Mouse (Mus musculus): Measurements from ENCODE around the gene Gpr21. TPM values are rescaled to one million over a fixed set of nuclear protein-coding genes. Genes with fewer than 3 reads are reported as not detected.
"Not testable (repeated sequence)": the region's sequence is repeated elsewhere in the genome, so short reads cannot be mapped to it uniquely, and the experiment has no call there.

Gpr21 gene
- total RNA-seq (2021): 1 to 10 TPM; 1.1 to 2.0 TPM
- long read RNA-seq, experiment 1: 0 reads
- long read RNA-seq, experiment 2: 0 reads

DNA sequence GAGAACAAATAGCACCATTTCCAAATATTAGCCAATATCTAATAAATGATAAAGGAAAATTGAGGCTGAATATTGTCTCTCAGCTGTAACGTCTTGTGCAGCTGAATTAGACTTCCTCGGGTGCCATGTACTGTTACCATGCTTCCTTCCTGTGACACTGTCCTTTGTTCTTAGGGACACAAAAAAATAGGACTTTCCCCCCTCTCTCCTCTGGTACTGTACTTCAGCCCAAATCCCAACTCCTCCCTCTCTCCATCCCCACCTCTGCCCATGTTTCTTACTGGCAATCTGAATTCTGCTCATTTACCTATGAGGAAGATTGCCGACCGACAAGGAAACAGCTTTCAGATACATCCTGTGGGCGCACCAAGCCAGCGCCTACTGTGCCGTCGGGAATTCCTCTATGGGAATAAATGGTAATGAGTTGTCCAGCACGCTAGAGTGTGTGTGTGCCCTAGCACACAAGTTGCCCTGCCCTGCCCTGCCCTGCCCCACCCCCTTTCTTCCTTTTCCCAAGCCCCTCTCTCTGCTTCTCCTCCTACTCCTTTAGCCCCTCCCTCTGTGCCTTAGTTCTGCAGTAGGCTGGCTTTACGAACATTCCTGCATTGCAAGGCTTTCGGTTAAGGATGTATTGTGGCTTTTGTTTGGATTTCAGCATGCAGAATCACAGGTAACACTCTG lies at the start of gene Gpr21:
TSS of gene Gpr21 (plus strand) at position 303 of the 681 bp plus-strand sequence.
- DNase-seq: no peak

DNA sequence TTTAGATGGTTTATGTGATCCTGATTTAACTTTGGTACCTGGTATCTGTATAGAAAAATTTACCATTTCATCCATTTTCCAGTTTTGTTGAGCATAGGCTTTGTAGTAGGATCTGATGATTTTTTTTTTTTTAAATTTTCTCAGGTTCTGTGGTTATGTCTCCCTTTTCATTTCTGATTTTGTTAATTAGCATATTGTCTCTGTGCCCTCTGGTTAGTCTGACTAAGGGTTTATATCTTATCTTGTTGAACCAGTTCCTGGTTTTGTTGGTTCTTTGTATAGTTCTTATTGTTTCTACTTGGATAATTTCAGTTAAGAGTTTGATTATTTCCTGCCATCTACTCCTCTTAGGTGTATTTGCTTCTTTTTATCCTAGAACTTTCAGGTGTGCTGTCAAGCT lies 36.6 kb upstream of the Gpr21 start:
- no peak for DNase-seq

DNA sequence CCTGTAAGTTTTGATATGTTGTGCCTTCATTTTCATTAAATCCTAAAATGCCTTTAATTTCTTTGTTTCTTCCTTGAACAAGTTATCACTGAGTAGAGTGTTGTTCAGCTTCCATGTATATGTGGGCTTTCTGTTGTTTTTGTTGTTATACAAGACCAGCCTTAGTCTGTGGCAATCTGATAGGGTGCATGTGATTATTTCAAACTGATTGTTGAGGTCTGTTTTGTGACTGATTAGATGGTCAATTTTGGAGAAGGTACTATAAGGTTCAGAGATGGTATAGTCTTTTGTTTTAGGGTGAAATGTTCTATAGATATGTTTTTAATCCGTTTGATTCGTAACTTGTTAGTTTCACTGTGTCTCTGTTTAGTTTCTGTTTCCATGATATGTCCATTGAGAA lies 36.1 kb upstream of the Gpr21 start:
- no peak for DNase-seq

DNA sequence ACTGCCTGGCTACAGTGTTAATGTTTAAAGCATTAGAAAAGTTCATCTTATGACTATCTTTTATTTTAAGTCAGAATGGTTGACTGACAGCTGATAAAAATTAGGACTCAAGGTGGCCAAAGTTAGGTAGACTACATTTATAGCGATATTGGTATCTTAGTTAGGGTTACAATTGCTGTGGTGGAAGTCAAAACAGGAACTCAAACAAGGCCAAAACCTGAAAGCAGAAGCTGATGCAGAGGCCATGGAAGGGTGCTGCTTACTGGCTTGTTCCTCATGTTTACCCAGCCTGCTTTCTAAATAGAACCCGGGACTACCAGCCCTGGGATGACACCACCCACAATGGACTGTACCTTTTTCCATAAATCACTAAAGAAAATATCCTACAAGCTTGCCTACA lies 32.0 kb upstream of the Gpr21 start:
- DNase-seq: no peak

DNA sequence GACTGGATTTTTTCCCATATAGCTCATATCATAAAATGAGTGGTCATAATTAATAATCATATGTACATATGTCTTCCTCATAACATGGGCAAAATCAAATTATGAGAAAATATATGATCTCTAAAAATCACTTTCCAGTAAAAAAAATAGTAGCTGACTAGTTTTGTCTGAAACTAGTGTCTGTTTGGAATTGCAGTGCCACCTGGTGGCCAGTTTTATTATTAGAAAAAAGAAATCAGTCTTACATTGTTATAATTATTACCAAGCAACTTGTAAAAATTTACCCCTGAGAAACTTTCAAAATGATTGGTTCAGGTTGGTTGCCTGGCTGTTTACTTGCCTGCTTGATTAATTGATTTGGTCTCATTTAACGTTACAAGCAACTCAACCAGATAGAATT lies 30.8 kb upstream of the Gpr21 start:
- peak; percentile 55 for DNase-seq

DNA sequence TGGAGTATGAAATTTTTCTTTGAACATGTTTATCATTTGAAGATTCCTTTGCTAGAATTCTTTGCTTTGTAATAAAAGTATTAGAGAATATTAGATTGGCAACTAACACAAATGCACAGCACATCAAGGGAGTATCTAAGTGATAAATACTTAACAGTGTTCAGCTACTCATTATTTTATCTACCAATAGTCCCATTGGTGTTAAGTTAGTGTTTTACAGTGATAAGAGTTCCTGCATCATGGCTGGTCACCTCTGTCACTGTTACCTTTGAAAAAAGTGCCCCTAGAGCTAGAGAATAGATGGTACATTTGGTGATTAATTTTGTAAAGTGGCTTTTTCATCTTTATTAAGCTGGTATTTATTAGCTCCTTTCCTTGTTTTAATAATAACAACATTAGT lies 29.7 kb upstream of the Gpr21 start:
- DNase-seq: no peak

DNA sequence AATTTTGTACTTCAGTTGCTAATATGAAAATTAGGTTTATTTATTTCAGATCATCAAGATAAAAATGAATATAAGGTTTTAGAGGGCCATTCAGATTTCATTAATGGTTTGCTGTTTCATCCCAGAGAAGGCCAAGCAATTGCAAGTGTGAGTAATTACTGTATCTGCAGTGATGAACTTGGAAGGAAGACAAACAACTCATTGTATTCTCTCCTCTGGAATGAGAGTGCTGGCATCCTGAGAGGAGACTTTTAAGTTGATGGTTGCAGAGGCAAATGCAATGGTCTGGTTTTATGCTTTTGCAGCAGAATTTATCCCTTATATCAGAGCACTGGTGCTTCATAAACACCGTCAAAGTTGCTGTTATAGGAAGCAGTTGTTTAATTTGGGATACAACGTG lies 27.2 kb upstream of the Gpr21 start:
- no peak for DNase-seq

DNA sequence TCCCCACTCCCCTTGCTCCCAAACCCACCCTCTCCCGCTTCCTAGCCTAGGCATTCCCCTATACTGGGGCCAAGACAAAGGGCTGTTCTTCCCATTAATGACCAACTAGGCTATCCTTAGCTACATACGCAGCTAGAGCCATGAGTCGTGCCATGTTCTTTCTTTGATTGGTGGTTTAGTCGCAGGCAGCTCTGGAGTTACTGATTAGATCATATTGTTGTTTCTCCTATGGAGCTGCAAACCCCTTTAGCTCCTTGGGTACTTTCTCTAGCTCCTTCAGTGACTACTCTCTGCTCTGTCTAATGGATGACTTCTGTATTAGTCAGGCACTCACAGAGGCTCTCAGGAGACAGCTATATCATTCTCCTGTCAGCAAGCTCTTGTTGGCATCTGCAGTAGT lies 18.8 kb upstream of the Gpr21 start:
- no peak for DNase-seq

DNA sequence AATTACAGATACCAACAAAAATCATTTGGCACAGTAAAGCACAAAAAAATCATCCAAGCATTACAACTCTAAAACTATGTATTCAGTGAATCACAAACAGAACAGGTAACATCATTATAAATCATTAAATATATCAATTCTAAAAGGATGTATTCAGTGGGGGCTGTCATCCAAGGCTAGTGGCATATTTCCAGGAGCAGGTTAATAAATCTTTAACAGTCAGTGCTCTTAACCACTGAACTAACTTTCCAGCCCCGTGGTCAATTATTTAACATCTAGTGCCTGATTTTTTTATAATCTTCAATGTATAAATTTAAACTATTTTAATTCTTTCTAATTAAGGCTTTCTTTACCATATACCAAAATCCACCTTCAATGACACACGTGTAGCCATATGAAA lies 10.3 kb upstream of the Gpr21 start:
- DNase-seq: not testable (repeated sequence)

DNA sequence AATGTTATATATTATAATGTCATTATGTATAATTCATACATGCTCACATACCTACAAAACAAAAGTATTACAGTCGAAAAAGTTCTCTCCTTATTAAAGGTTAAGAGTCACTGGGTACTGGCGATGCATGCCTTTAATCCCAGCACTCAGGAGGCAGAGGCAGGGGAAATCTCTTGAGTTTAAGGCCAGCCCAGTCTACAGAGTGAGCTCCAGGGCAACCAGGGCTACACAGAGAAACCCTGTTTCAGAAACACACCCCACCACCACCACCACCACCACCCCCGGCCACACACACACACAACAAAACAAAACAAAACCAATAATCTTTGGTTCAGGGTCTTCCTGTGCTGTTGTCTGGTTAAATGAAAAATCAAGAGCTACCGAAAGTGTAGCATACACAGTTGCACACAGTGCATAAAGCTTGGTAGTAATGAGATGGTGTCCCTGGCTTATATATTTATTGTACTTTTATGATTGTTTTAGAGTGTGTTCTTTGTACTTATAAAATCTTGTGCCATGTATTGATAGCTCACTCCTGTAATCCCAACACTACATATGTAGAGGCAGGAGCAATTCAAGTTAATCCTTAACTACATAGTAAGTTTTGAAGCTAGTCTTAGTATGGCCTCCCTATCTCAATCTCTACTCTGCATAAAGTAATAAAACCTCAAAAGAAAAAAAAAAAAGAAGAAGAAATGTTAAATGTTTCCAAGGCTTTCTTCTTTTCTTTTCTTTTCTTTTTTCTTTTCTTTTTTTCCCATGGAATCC lies 4.8 kb upstream of the Gpr21 start:
- no peak for DNase-seq

DNA sequence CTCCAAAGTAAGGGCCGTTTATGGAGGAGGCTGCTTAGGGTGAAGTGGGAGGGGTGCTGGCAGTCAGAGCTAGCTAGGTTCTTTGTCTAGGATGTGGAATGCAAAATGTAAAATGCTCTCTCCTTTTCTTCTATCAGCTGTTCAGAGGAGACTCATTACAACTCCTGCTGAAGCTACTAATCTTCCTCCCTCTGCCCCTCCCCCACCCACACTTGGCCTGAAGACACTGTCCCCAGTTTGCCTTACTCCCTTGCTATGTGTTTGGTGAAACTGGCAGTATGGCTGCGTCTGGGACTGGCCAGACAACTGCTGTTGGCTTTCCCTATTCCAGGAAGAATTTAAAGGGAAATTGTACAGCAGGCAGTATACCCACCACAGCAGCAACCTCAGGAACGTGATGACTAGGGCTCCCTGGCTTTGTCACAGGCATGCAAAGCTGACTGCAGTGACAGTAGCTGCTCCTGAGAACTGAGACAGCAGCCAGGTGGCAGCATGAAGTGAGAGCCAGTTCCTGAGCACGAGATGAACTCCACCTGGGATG lies 860 bp downstream of the Gpr21 start:
- peak; percentile 11 for DNase-seq

DNA sequence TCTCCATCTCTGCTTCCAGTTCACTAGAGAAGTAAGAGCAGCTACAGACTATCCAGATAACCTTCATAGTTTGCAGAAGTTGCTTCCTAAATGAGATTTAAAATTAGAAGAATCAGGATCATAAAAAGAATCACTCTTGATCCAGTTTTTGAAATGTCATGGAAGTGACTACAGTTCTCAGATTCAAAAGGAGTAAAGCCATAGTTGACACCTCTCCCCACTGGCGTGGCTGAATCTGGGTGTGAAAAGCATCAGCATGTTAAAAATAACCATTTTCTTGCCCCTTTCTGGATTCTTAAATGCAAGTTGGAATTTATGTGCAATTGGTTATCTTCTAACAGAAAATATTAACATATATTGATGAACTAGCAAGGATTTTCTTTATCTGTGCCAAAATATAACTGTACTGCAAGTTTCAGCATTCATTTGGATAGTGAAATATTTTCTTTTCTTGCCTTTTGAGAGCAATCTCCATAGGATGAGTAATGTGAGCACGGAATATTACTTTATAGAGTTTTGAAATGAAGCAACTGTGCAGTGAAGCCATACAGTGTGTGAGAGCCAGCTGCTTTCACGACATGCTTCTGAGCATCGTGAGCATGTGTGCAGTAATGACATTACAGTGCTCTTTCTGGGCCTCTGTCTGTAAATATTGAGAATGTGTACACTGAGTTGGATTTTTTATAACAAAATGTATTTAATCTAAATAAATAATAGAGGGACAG lies 2.6 kb downstream of the Gpr21 start:
- DNase-seq: no peak

DNA sequence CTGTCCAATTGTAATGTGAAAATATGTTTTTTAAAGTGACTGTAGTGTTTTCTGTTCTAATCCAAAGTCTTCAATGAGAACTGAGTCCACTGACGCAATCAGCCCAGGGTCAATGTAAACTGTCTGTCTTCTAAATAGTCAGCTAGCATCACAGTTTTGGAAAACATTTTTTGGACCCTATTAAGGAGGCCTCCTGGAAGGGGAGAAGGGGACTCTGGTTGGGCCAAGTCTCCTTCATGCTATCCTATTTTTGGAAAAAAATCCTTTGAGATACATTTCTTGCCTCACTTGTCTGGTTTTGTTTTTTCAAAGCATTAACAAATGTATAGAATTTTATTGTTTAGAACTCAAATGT lies 3.1 kb downstream of the Gpr21 start:
- no peak for DNase-seq

DNA sequence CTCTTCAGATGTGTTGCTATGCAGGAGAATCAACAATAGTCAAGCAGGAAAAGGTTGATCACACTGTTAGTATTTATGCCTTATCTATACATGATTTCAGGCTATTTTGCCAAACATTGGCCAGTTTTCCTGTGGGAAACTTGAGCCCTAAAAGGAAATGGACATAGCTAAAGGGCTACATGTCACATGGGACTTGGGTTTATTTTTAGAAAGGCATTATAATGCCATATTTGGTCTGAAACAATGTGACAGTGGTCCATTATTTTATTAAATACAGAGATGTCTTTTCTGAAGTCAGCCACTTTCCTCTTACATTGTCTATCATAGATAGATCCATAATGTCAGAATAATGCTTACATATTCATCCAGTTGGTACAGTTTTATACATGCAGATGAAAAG lies 11.5 kb downstream of the Gpr21 start:
- no peak for DNase-seq

DNA sequence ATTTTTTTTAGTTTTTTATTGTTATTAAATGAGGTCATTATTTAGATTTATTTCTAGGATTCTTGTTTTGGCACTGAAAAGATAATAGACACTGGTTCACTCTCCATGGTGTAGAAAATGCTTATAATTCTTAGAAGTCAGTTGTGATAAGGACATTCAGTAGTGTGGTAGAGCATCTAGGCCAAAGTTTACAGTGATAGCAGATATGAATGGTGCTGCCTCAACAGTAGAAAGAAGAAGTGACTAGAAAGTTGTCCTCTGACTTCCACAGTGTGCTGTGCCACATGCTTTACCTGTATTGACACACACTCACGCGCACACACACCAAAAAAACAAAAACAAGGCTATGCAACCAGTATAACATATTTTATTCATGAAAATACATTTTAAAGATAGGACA lies 13.3 kb downstream of the Gpr21 start:
- no peak for DNase-seq

DNA sequence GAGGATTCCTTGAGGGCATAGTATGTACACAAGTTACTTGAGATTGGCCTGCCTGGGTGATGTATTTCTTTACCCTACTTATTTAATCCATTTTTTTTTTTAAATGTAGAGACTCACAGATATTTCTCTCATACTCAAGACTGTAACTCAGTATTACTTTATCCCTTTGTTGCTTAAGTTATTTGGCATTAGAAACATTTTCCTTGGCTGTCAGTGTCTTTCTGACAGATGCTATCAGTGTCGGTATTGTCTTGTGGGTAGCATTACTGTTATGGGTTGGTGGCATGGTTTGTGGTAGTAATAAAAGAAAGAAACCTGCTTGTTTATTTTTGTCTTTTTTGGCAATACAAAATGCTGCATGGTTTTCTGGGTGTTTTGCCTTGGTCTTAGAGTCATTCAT lies 14.6 kb downstream of the Gpr21 start:
- DNase-seq: no peak

DNA sequence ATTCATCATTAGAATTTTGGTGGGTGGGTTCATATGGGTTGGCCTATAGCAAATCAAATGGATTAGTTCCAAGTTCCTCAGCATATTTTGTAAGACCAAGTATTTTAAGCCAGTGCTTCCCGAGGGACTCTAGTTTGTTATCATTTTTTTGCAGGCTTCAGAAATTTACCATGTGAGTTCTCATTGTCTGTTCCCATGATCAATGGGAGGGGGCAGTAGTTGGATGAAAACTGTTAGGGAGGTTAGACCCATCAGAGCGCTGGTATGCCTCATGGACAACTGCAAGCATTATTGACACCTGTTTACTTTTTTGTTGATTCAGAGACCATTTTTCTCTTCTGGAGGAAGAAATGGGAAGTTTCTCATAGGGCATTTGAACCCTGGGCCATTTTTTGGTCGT lies 15.5 kb downstream of the Gpr21 start:
- DNase-seq: no peak

DNA sequence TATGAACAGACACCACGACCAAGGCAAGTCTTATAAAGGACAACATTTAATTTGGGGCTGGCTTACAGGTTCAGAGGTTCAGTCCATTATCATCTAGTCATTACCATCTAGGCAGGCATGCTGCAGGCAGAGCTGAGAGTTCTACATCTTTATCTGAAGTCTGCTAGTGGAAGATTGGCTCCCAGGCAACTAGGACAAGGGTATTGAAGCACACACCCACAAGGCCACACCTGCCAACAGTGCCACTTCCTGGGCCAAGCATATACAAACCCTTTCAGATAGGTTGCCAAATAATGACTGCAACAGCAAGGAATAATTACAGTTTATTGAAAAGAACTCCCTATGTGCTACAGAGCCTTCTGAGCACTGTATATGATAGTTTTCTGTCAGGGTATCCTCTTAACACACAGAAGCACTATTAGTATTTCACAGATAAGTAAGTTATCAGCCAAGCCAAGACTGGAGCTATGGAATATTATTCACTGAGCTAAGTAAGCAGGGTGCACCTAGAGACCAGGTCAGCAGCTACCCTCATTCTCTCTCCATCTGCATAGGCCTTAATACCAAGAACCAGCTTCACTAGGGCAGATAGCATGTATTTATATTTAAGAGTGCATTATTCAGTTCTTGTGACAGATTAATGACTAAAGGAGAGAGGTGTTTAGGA lies 33.3 kb downstream of the Gpr21 start:
- peak; percentile 36 for DNase-seq

DNA sequence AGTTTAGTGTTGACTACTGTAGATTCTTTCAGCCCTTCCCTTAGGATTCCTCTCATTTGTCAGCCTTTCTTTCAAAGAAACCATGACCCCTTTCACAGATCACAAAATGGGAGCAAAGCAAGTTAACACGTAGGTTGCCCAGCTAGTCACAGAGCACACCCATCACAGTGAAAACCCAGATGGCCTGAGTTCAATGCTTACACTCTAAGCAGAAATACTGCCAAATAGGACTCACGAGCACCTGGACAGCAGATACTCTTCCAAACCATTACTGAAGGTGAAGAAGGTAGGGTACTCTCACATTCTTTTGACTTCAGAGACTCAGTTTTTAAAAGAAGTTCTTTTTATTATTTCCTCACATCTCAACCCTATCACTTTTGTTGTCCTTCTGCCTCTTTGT lies 40.2 kb downstream of the Gpr21 start:
- no peak for DNase-seq

DNA sequence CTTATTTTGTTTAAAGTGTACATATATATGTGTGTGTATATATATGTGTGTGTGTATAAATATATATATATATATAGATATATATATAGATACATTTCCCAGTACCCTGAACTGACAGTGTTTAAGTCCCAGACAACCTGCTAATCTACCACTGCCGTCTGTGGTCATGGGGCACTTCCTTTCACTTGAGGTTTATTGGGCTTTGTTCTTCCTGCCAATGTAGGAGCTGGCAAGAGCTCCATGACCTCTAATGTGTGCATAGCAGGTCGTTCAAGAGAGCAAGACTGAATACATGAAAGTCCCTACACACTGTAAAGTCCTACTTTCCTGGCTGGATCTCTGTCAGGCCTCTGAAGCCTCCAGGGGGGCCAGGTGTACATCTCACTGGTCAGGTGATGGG lies 49.4 kb downstream of the Gpr21 start:
- DNase-seq: peak; percentile 12

DNA sequence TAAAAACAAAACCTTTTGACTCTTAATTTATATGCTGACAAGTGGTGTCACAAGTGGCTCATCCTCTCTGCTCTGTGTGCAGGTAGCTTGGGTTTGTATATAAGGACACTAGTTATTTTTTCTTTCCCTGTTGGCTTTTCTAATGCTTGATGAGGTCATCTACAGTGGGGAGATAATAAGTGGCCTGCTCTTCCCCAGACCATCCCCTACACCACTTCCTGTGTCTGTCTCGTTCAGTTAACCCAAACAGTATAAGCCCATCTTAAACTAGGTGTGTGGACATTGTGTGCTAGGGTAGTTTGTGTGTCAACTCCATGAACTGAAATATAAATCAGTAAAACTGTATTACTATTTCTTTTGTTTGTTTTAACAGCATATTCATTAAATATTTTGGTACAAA lies 49.9 kb downstream of the Gpr21 start:
- no peak for DNase-seq

DNA sequence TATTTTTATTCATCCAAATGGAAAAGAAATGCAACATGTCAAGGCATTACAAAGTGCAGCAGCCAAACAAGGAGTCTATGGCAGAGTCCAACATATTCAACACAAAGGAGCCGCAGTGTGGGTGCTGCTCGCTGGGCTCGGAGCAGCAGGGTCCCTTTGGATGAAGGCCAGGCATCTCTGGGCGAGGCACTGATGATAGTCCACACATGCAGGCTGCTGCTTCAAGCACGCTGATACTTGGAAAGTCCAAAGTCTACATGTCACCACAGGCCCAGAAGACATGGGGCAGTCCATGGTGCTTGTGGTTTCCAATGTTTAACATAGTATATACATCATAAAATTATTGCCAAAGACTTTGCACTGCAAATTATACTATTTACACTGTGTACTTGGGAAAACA lies 53.8 kb downstream of the Gpr21 start:
- no peak for DNase-seq
